Mouse (Mus musculus) olfactory bulb, adult 2 months (tissue): ENCODE data around the gene Eif2a.

Source experiments
- CTCF ChIP-seq: fragments of 200-500 bp; IDR thresholded peaks from 2 replicates; pipeline ENCODE4 v1.5.1; 2012; ENCODE audit warnings: low read depth, mild to moderate bottlenecking, low read length, moderate library complexity; ENCODE audit not compliant: insufficient read depth
- POLR2A ChIP-seq: fragments of 200-500 bp; IDR thresholded peaks from 2 replicates; pipeline ENCODE4 v1.6.1; 2012; ENCODE audit warnings: mild to moderate bottlenecking, low read depth, low read length, moderate library complexity; ENCODE audit not compliant: insufficient read depth

DNA sequence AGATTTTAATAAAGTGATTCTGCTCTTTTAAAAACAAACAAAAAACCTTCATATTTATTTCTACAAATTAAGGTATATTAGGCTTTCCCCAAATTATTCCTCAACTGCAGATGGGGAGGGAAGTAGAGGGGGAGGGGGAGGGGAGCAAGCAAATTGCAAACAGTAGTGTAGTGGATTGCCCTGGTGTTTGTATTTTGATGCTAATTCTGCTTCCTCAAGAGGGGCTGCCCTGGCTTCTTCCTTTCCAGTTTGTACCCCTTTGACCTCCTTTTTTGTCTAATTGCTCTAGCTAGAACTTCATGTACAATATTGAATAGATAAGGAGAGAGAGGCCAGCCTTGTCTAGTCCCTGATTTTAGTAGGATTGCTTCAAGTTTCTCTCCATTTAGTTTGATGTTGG, 20.9 kb upstream of the Eif2a start:
- TF ChIP-seq CTCF (no peak), POLR2A (no peak)
